Mouse (Mus musculus): Measurements from ENCODE around the gene Prkcb. TPM values are rescaled to one million over a fixed set of nuclear protein-coding genes. Genes with fewer than 3 reads are reported as not detected.

The Prkcb gene
- total RNA-seq, 2 experiments from 2014 or later = 18.3 to 33.6 TPM

GRCm38 (mm10) chr7:122289243-122290111, 926 bp downstream of the Prkcb start:
- ATAC-seq (replicated peaks; ENCODE audit: low FRiP score, poor library complexity, severe bottlenecking) = no peak

DNA sequence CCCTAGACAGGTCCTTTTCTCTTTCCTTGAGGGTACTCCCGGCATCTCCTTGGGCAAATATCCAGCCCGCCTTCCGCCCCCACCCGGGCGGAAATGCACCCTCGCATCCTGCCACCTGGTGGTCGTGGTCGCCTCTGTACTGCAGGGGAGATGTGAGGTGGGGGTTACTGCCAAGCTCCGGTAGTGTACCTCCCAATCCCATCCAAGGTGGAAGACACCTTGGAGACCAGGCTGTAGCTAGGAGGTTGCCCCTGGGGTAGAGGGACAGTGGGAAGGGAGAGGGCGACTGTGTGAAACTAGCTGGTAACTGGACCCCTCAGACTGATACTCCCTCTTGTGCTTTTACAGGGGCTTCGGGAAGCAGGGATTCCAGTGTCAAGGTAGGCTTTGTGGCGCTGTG, 1.6 kb downstream of the Prkcb start:
- no peak for ATAC-seq (replicated peaks; ENCODE audit: low FRiP score, poor library complexity, severe bottlenecking)

GRCm38 (mm10) chr7:122290771-122291170, 2.2 kb downstream of the Prkcb start:
- no peak for ATAC-seq (replicated peaks; ENCODE audit: low FRiP score, poor library complexity, severe bottlenecking)

DNA sequence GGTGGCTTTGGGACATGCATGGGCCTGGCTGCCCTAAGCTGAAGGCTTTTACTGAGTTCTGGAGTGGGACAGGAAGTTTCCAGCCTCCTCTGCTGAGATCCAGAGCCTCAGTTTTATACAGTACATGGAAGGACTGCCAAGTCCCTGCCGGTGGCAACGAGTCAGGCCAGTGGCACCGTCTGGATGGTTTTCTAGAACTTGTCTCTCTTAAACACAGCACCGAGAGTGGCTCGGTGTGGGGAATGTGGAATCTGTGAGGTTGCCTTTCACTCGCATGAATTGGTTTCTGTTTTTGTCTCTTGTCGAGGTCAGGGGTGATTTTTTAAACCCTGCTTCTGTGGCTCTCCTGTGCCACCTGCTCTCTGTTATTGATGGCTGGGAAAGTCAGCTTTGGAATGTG, 3.6 kb downstream of the Prkcb start:
- no peak for ATAC-seq (replicated peaks; ENCODE audit: low FRiP score, poor library complexity, severe bottlenecking)

DNA sequence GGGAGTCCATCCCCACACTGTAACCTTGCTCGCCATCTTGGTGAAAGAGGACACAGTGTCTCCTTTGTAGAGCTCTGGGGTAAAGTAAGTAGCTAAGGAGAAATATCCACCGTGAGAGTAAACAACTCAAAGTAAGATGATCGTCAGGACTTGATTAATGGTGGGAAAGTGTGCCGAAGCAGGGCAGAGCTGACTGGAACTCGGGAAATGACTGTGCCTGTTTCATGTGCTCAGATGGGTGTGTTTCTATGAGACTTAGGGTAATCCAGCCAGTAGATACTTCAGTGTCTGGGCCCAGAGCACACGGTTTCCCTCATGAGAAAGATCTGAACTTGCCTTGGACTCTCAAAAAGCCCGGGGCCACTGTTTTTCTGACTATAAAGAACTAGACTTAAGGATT, 5.6 kb downstream of the Prkcb start:
- no peak for ATAC-seq (replicated peaks; ENCODE audit: low FRiP score, poor library complexity, severe bottlenecking)

DNA sequence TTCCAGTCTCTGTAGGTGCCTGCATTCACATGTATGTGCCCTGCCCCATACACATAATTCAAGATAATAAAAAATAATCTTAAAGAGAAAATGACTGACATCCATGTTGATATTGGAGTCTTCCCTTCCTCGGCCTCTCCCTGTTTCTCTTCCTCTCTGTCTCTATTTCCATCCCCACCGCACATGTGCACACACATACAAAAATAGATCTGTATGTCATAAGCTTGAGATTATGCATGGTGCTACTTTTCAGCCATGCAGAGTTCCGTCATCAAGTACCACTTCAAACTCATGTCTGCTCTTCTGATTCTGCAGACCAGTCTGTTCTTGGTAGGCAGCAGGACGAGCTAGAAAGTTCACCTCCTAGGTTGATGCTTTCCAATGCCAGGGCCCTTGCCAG, 6.8 kb downstream of the Prkcb start:
- no peak for ATAC-seq (replicated peaks; ENCODE audit: low FRiP score, poor library complexity, severe bottlenecking)

DNA sequence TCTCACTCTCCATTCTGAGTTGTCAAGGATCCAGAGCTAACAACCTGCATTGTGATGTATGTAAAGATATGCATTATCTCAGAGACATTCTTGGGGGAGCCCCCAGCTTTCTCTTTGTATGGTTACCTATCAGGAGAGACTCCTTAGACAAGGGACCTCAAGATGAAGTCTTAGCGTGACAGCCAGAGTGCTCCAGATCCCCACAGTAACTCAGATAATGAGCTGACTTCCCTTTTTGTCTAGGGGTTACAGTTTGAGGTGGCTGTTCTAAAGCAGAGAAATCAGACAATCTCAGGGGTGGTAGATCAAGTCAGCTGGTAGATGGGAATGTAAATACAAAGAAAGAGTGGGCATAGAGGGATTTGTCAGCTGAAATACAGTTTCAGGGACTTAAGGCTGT, 7.8 kb downstream of the Prkcb start:
- no peak for ATAC-seq (replicated peaks; ENCODE audit: low FRiP score, poor library complexity, severe bottlenecking)

DNA sequence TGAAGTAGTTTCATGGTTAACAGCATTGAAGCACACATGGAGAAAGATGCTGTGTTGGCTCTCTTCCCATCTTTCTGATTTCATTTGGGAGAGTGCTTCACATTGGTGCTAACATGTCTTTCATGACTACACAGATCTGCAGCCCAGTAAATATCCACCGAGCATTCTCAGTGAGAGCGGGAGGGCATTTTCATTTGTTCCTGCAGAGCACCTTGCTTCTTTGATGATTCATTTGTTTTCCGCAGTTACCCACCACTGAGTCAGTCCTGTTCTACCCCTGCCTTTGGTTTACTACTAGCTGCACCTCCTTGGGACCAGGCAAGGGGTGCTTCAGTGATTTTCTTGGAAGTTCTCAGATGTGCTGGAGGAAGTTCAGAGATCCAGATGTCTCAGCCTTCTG, 8.3 kb downstream of the Prkcb start:
- no peak for ATAC-seq (replicated peaks; ENCODE audit: low FRiP score, poor library complexity, severe bottlenecking)

GRCm38 (mm10) chr7:122297627-122298026, 9.1 kb downstream of the Prkcb start:
- no peak for ATAC-seq (replicated peaks; ENCODE audit: low FRiP score, poor library complexity, severe bottlenecking)

GRCm38 (mm10) chr7:122298715-122299114, 10.2 kb downstream of the Prkcb start:
- ATAC-seq (replicated peaks; ENCODE audit: low FRiP score, poor library complexity, severe bottlenecking) = no peak

DNA sequence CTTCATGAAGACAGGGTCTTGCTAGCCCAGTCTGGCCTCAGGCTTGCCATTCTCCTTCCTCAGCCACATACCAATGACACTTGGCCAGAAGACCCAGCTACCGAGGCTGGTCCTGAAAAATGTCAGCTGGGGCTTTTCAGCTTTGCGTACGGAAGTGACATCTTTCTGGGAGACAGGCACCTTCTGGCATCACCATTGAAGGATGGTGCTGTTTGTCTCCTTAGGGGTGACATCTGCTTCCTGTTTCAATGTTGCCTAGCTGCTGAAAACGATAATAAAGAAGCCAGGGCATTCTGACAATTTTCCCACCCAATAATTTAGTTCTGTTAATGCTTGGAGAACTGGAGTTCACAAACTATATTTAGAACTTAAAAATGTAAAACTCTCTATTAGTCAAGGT, 12.0 kb downstream of the Prkcb start:
- ATAC-seq (replicated peaks; ENCODE audit: low FRiP score, poor library complexity, severe bottlenecking) = no peak

- no peak for ATAC-seq (replicated peaks; ENCODE audit: low FRiP score, poor library complexity, severe bottlenecking)
Measured at GRCm38 (mm10) chr7:122302538-122302937, 14.0 kb downstream of the Prkcb start.

- no peak for ATAC-seq (replicated peaks; ENCODE audit: low FRiP score, poor library complexity, severe bottlenecking)
Measured at GRCm38 (mm10) chr7:122303988-122304387, 15.4 kb downstream of the Prkcb start.

DNA sequence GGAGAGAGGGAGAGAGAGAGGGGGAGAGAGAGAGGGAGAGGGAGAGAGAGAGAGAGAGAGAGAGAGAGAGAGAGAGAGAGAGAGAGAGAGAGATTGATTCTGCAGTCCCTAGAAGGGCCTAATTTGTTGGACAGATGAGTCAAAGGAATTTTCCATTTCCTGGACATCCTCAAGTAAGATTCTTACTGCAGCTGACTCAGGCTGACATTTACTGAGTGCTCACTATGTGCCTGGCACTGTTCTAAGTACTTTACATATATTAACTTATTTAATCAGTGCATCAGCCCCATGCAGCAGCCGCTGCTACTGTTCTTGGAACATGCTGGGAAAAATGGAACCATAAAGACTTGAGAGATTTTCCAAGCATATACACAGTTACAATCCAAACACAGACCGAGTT, 16.0 kb downstream of the Prkcb start:
- ATAC-seq (replicated peaks; ENCODE audit: low FRiP score, poor library complexity, severe bottlenecking) = no peak

DNA sequence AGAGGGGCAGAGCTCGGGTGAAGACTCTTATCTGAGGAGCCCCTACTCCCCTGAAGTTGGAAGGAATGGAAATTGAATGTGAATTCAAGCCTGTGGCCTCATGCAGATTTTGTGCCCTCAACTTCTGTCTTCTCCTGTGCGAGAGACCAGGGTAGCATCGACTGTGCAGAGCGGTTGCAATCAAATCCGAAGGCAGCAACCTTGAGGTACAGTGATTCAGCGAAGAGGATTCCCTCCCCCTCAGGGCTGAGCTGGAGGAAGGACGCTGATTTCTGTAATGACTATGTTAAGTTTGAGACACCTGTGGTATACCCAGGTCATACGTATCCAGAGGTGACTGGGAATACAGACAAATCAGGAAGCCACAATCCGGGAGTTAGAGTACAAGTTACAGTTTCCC, 18.7 kb downstream of the Prkcb start:
- ATAC-seq (replicated peaks; ENCODE audit: low FRiP score, poor library complexity, severe bottlenecking) = no peak

DNA sequence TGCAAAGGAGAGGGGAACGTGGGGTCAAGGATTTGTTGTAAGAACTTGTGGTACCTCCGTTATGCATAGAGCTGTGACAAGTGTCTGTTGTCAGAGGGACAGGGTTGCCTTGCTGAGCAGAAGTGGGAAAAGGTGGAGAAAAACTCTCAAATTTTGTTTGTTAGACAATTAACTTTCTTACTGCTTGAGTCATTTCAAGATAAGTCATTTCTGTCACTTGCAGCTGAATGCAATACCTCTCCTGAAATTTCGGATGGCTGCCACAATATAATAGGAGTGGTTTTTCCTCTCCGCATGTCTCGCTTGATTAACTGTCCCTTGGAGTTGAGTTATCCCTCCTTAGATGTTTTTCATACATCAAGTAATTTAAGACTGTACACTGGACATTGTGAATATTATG, 20.1 kb downstream of the Prkcb start:
- no peak for ATAC-seq (replicated peaks; ENCODE audit: low FRiP score, poor library complexity, severe bottlenecking)

- no peak for ATAC-seq (replicated peaks; ENCODE audit: low FRiP score, poor library complexity, severe bottlenecking)
Measured at GRCm38 (mm10) chr7:122309909-122310725, 21.6 kb downstream of the Prkcb start.

DNA sequence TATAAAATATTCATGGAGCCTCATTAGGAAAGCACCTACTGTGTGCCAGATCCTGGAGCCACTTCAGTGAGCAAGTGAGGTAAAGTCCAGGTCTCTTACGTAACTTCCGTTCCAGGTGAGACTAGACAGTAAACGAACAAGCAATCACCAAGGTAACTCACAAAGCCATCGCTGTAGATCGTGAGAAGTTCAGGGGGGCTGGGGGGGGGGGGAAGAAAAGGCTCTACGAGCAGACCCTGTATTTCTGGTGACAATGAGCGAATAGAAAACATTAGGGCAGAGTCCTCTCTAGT, 22.1 kb downstream of the Prkcb start:
- no peak for ATAC-seq (replicated peaks; ENCODE audit: low FRiP score, poor library complexity, severe bottlenecking)

DNA sequence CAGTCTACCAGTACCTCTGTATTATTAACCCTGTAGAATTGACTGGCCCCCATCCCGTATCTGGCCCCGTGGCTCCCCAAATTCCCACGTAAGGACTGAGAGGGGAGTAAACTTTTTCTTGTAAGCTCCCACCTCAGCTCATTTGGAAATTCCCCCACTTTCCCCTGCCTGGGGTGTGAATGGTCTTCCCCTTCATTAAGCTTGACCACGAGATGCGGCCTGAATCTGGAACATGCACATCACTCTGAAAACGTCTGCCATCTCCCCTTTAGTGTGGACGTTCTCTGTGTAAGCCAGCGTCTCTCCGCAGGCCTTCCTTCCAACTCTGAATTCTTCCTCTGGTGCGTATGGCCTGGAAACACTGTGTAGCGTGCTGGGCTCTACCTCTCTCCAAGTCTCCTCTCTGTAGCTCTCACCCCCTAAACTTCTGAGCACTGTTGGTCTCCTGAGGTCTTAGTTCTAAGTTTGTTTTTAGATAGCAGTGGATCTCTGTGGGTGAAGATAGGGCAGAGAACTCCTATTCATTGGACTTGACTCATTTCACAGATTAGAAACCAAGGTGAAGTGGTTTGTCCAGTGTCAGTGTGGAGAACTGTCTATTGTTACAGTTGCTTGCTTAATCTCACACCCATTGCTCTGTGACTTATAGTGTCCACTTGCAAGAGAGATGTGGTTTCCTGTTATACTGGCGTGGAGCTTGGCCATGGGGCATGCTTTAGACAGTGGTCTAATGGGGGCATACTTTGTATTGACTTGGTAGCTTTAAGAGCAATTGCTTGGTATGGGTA, 25.3 kb downstream of the Prkcb start:
- ATAC-seq (replicated peaks; ENCODE audit: low FRiP score, poor library complexity, severe bottlenecking) = no peak

DNA sequence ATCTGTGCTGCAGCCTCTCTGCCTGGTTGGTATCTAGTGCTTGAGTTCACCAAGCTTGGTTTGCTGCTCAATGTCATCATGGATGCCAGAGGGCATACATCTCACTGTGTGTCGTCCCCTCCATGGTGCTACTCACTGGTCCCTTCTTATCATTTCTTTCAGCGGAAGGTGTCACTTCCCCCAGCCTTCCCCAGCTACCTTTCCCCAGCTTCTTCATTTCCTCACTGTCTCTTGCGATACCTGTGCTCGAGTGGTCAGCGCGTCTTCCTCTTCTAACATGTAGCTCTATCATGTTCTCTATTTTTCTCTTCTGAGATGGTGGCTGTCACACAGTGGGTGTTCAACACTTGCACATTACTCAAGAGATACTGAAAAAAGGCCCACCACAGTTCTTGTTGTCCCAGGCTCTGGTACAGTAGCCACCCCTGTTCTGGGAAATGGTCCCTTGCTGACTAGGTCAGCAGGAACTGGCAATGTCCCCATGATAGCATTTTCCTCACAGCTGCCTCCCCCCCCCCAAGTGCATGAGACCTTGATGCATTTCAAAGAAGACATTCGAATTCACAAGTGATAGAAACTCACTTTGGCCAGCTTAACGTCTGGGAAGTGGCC, 27.3 kb downstream of the Prkcb start:
- no peak for ATAC-seq (replicated peaks; ENCODE audit: low FRiP score, poor library complexity, severe bottlenecking)

All from erythroblast, adult 5-6 weeks (primary cell).